ENCODE assay signal across 8 mouse cellular contexts in genomic region chr11:43425824-43426413, GRCm38 (mm10). TPM values are rescaled to one million over a fixed set of nuclear protein-coding genes. Genes with fewer than 3 reads are reported as not detected.
DNase-seq lines count a peak whose midpoint lies in the region; ATAC-seq lines count a peak whose summit lies in the region.

Pttg1 (minus strand) TSS chr11:43426251.

- H3K27me3 ChIP-seq in hindbrain, embryonic 14.5 days (ENCODE audit: control insufficient read depth, insufficient read depth, low read length), result no peaks in the 10 kb centered on the region

- no peak within 1 kb of the TSS for H3K27ac ChIP-seq in hindbrain, embryonic 14.5 days

- WGBS in hindbrain, embryonic 14.5 days, result 3% methylated on average over 27 of the region's 27 CpGs

- H3K9me3 ChIP-seq in hindbrain, embryonic 14.5 days (ENCODE audit: control insufficient read depth, low read length), result no peaks in the 10 kb centered on the region

- H3K36me3 ChIP-seq in hindbrain, embryonic 14.5 days (replicated peaks; ENCODE audit: control insufficient read depth, insufficient read depth), result no peaks in the 10 kb centered on the region

- peak; percentile 94 for ATAC-seq in hindbrain, embryonic 14.5 days (ENCODE audit: low FRiP score)

- H3K4me3 ChIP-seq in hindbrain, embryonic 14.5 days (replicated peaks; ENCODE audit: low read length), result peak within 1 kb of the TSS; percentile 50

- 0 out of 2 replicates have a peak, but pooled peaks cover 3% of the 10 kb centered on the region for H3K4me1 ChIP-seq in hindbrain, embryonic 14.5 days (replicated peaks; ENCODE audit: control insufficient read depth, insufficient read depth, low read length)

- peak; percentile 91 for DNase-seq in R1 (ENCODE audit: low read depth, low spot score)
- peak; percentile 67 to 77 for DNase-seq in cerebellum, postnatal 25 days
- DNase-seq in frontal cortex, postnatal 25 days (ENCODE audit: low spot score in 2 of 2), result peak; percentile 24 to 54
- DNase-seq in hindbrain, embryonic 14.5 days (ENCODE audit: low spot score), result peak; percentile 75
- peak; percentile 64 to 66 for DNase-seq in layer of hippocampus, postnatal 36 days
- peak; percentile 86 to 89 for DNase-seq in lung, postnatal 4 days
- peak; percentile 35 for DNase-seq in retina, postnatal 7 days (ENCODE audit: low read depth, low spot score)
- DNase-seq in urinary bladder, adult 2 months (ENCODE audit: low spot score), result peak; percentile 48

- peak within 1 kb of the TSS; percentile 55 for H3K9ac ChIP-seq in hindbrain, embryonic 14.5 days

- H3K4me2 ChIP-seq in hindbrain, embryonic 14.5 days (replicated peaks), result peak within 1 kb of the TSS; percentile 51

RNA-seq across cellular contexts. Expression of gene Pttg1, which starts in this region (rescaled TPM):
- 44.9 and 53.0 TPM in 2 replicates for polyA plus RNA-seq in hindbrain, embryonic 14.5 days (2014; fragmentation: Nextera tagmentation; extraction: Ambion mirVana)
- total RNA-seq in layer of hippocampus, postnatal 36 days (2021), result 10 to 100 TPM; 20.6 to 26.4 TPM
- 126 and 144 TPM in 2 replicates for polyA plus RNA-seq in urinary bladder, adult 2 months (2012; rRNA removed)

Comparison
In these comparisons a context has a peak if more than half of its experiments do, and no peak if none do; other contexts are left out.
1. DNase-seq: peak in every context shown above with its lines; median percentile 91 in R1; 88 in lung, postnatal 4 days; 75 in hindbrain, embryonic 14.5 days; 72 in cerebellum, postnatal 25 days; 65 in layer of hippocampus, postnatal 36 days; 48 in urinary bladder, adult 2 months; 39 in frontal cortex, postnatal 25 days; 35 in retina, postnatal 7 days.